Mouse (Mus musculus) C2C12 (cell line): Measurements from ENCODE around the gene Plet1. TPM values are rescaled to one million over a fixed set of nuclear protein-coding genes. Genes with fewer than 3 reads are reported as not detected.

Experiments
- H3K27me3 ChIP-seq: one replicate; pipeline ENCODE4 v1.6.1; 2011; ENCODE audit not compliant: control insufficient read depth, insufficient read depth, insufficient read length
- H3K36me3 ChIP-seq: one replicate; pipeline ENCODE4 v1.6.1; 2011; ENCODE audit not compliant: control insufficient read depth, insufficient read depth
- H3K4me3 ChIP-seq: one replicate; pipeline ENCODE4 v1.5.1; 2011; ENCODE audit warnings: mild to moderate bottlenecking, control low read depth; ENCODE audit not compliant: poor library complexity, insufficient read depth, severe bottlenecking
- H3K79me2 ChIP-seq: one replicate; pipeline ENCODE4 v1.6.1; 2011; ENCODE audit not compliant: control insufficient read depth, insufficient read depth
- H3K79me3 ChIP-seq: one replicate; pipeline ENCODE4 v1.6.1; 2011; ENCODE audit warnings: low read depth, control low read depth
- H3ac ChIP-seq: one replicate; pipeline ENCODE3; 2011; ENCODE audit warnings: low read depth; ENCODE audit not compliant: control insufficient read depth, insufficient read length
- CEBPB ChIP-seq: IDR thresholded peaks from one replicate; pipeline ENCODE4 v1.6.1; 2011; ENCODE audit warnings: low read depth, mild to moderate bottlenecking, control low read depth, moderate library complexity
- CTCF ChIP-seq: IDR thresholded peaks from one replicate; pipeline ENCODE4 v1.5.1; 2011; ENCODE audit not compliant: control insufficient read depth, insufficient read depth, insufficient read length
- FOSL1 ChIP-seq: IDR thresholded peaks from one replicate; pipeline ENCODE4 v1.8.0; 2011; ENCODE audit warnings: mild to moderate bottlenecking, low read length; ENCODE audit not compliant: poor library complexity, insufficient read depth, severe bottlenecking
- MAX ChIP-seq: IDR thresholded peaks from one replicate; pipeline ENCODE4 v1.6.1; 2011; ENCODE audit warnings: mild to moderate bottlenecking, control low read depth
- MYOD1 ChIP-seq: IDR thresholded peaks from one replicate; pipeline ENCODE4 v1.6.1; 2011; ENCODE audit warnings: low read depth; ENCODE audit not compliant: control insufficient read depth, insufficient read length
- MYOG ChIP-seq: IDR thresholded peaks from one replicate; pipeline ENCODE4 v1.6.1; 2011; ENCODE audit not compliant: control insufficient read depth, insufficient read length; ENCODE audit errors: extremely low read depth
- USF1 ChIP-seq: IDR thresholded peaks from one replicate; pipeline ENCODE4 v1.6.1; 2011; ENCODE audit warnings: low read depth, mild to moderate bottlenecking, control low read depth, moderate library complexity
- polyA plus RNA-seq: library from polyadenylated mRNA; unstranded; fragments of >200 nt; fragmentation: generic; extraction: Trizol; gene quantifications from one replicate; pipeline ENCODE4 v1.2.1, GENCODE M21; 2012; ENCODE audit warnings: missing spikeins

Plet1 gene
- polyA plus RNA-seq, 1 experiment, result 0.35 TPM

- no peak overlapping the region for H3ac ChIP-seq
- no peak for TF ChIP-seq MYOD1
- TF ChIP-seq MYOG, result no peak
- no peak for TF ChIP-seq MAX
- no peak for TF ChIP-seq CEBPB
- no peak for TF ChIP-seq CTCF
- TF ChIP-seq FOSL1, result no peak
- no peak for TF ChIP-seq USF1
- peaks cover 7% of the 10 kb centered on the region for H3K79me2 ChIP-seq
Measured at GRCm38 (mm10) chr9:50522574-50522973, 28.2 kb downstream of the Plet1 start.

GRCm38 (mm10) chr9:50524936-50525335 is 30.6 kb downstream of the Plet1 start:
- peaks cover 11% of the 10 kb centered on the region for H3K79me2 ChIP-seq
- H3K4me3 ChIP-seq, result no peak overlapping the region
- no peaks in the 10 kb centered on the region for H3K27me3 ChIP-seq
- no peak overlapping the region for H3ac ChIP-seq
- H3K36me3 ChIP-seq, result no peaks in the 10 kb centered on the region
- TF ChIP-seq USF1 (no peak), MYOD1 (no peak), CEBPB (no peak), MAX (no peak), MYOG (no peak), FOSL1 (no peak), CTCF (no peak)
- no peaks in the 10 kb centered on the region for H3K79me3 ChIP-seq

More at GRCm38 (mm10) chr9:50522574-50522973, 28.2 kb downstream of the Plet1 start:
- no peak overlapping the region for H3K4me3 ChIP-seq
- H3K79me3 ChIP-seq, result no peaks in the 10 kb centered on the region
- H3K27me3 ChIP-seq, result no peaks in the 10 kb centered on the region
- H3K36me3 ChIP-seq, result no peaks in the 10 kb centered on the region

- H3K27me3 ChIP-seq, result no peaks in the 10 kb centered on the region
- no peak overlapping the region for H3K4me3 ChIP-seq
- TF ChIP-seq FOSL1, result no peak
- H3K79me3 ChIP-seq, result no peaks in the 10 kb centered on the region
- no peak overlapping the region for H3ac ChIP-seq
- H3K36me3 ChIP-seq, result no peaks in the 10 kb centered on the region
- H3K79me2 ChIP-seq, result peaks cover 11% of the 10 kb centered on the region
Measured at GRCm38 (mm10) chr9:50525585-50525984, 31.3 kb downstream of the Plet1 start.

GRCm38 (mm10) chr9:50527860-50528259 is 33.5 kb downstream of the Plet1 start:
- Histone ChIP-seq H3ac (peak overlapping the region; percentile 2), H3K79me3 (no peaks in the 10 kb centered on the region), H3K27me3 (no peaks in the 10 kb centered on the region), H3K79me2 (peaks cover 11% of the 10 kb centered on the region), H3K36me3 (no peaks in the 10 kb centered on the region), H3K4me3 (peak overlapping the region; percentile 39)
- no peak for TF ChIP-seq MAX
- no peak for TF ChIP-seq FOSL1
- TF ChIP-seq MYOG, result no peak

GRCm38 (mm10) chr9:50528293-50528892 is 34.1 kb downstream of the Plet1 start, which contains the start of gene Pts:
Gene Pts (minus strand): TSS chr9:50528724.
- Histone ChIP-seq H3K4me3 (peak within 1 kb of the TSS; percentile 39), H3ac (peak within 1 kb of the TSS; percentile 97), H3K27me3 (no peaks in the 10 kb centered on the region), H3K79me2 (peaks cover 11% of the 10 kb centered on the region), H3K79me3 (no peaks in the 10 kb centered on the region), H3K36me3 (no peaks in the 10 kb centered on the region)
- TF ChIP-seq MAX, result peak; percentile 65
- no peak for TF ChIP-seq MYOD1
- TF ChIP-seq FOSL1, result no peak
- no peak for TF ChIP-seq CEBPB
- TF ChIP-seq CTCF, result peak; percentile 84
- no peak for TF ChIP-seq USF1
- TF ChIP-seq MYOG, result no peak

GRCm38 (mm10) chr9:50530890-50531289 is 36.6 kb downstream of the Plet1 start:
- TF ChIP-seq CEBPB, result no peak
- TF ChIP-seq USF1, result no peak
- no peak for TF ChIP-seq MYOD1
- TF ChIP-seq MAX, result no peak
- no peak for TF ChIP-seq CTCF
- TF ChIP-seq FOSL1, result no peak
- TF ChIP-seq MYOG, result no peak
- H3K36me3 ChIP-seq, result no peaks in the 10 kb centered on the region
- no peaks in the 10 kb centered on the region for H3K27me3 ChIP-seq
- H3K4me3 ChIP-seq, result no peak overlapping the region
- H3K79me3 ChIP-seq, result no peaks in the 10 kb centered on the region
- no peak overlapping the region for H3ac ChIP-seq
- peaks cover 11% of the 10 kb centered on the region for H3K79me2 ChIP-seq
